Mouse (Mus musculus) stomach, embryonic 14.5 days (tissue): ENCODE measurements around the gene Setd2. TPM values are rescaled to one million over a fixed set of nuclear protein-coding genes. Genes with fewer than 3 reads are reported as not detected.

Experiments used
- ATAC-seq: fragments of 200-750 bp; cut with Nextera tagmentation; 2 replicates; pipeline ENCODE4 v1.8.0; 2017; ENCODE audit warnings: low read depth, moderate TSS enrichment; ENCODE audit not compliant: insufficient number of reproducible peaks, insufficient read depth, low FRiP score
- H3K27ac ChIP-seq: fragments of 300-500 bp; sonication (generic); 2 replicates; pipeline ENCODE4 v1.5.1; 2014; ENCODE audit warnings: mild to moderate bottlenecking, low read length, moderate library complexity, mixed read lengths
- H3K27me3 ChIP-seq: fragments of 300-500 bp; sonication (generic); 2 replicates; pipeline ENCODE4 v1.6.1; 2014; ENCODE audit warnings: low read length, control low read depth, mixed read lengths; ENCODE audit not compliant: control insufficient read depth, insufficient read depth
- H3K36me3 ChIP-seq: fragments of 300-500 bp; sonication (generic); 2 replicates; pipeline ENCODE4 v1.6.1; 2014; ENCODE audit warnings: mild to moderate bottlenecking, control low read depth, low read length, moderate library complexity, mixed read lengths; ENCODE audit not compliant: control insufficient read depth, insufficient read depth
- H3K4me1 ChIP-seq: fragments of 300-500 bp; sonication (generic); 2 replicates; pipeline ENCODE4 v1.6.1; 2014; ENCODE audit warnings: low read length, control low read depth, mixed read lengths; ENCODE audit not compliant: control insufficient read depth, insufficient read depth
- H3K4me2 ChIP-seq: fragments of 300-500 bp; sonication (generic); replicated peaks from 2 replicates; pipeline ENCODE4 v1.6.1; 2014; ENCODE audit warnings: low read depth, low read length, control low read depth
- H3K4me3 ChIP-seq: fragments of 300-500 bp; sonication (generic); 2 replicates; pipeline ENCODE4 v1.5.1; 2014; ENCODE audit warnings: low read depth, low read length, control low read depth
- H3K9ac ChIP-seq: fragments of 300-500 bp; sonication (generic); replicated peaks from 2 replicates; pipeline ENCODE4 v1.6.1; 2014; ENCODE audit warnings: low read depth, mild to moderate bottlenecking, control low read depth, low read length, moderate library complexity, mixed read lengths
- H3K9me3 ChIP-seq: fragments of 300-500 bp; sonication (generic); 2 replicates; pipeline ENCODE4 v1.6.1; 2016; ENCODE audit warnings: low read depth, low read length, control low read depth; ENCODE audit not compliant: control insufficient read depth
- WGBS: fragments of 180-500 bp; shearing (Covaris S2); extraction: QIAGEN DNeasy Blood & Tissue Kit; methylation state at CpG from one replicate; pipeline ENCODE4 v1.1.7; 2014; 5-methylcytosine and 5-hydroxymethylcytosine counted together
- polyA plus RNA-seq: library from polyadenylated mRNA; unstranded; fragments of >200 nt; fragmentation: Nextera tagmentation; extraction: Ambion mirVana; gene quantifications from 2 replicates; pipeline ENCODE4 v1.2.1, GENCODE M21; 2014

Setd2 gene
- polyA plus RNA-seq, 1 experiment from 2014 or later, result 61.7 TPM

DNA sequence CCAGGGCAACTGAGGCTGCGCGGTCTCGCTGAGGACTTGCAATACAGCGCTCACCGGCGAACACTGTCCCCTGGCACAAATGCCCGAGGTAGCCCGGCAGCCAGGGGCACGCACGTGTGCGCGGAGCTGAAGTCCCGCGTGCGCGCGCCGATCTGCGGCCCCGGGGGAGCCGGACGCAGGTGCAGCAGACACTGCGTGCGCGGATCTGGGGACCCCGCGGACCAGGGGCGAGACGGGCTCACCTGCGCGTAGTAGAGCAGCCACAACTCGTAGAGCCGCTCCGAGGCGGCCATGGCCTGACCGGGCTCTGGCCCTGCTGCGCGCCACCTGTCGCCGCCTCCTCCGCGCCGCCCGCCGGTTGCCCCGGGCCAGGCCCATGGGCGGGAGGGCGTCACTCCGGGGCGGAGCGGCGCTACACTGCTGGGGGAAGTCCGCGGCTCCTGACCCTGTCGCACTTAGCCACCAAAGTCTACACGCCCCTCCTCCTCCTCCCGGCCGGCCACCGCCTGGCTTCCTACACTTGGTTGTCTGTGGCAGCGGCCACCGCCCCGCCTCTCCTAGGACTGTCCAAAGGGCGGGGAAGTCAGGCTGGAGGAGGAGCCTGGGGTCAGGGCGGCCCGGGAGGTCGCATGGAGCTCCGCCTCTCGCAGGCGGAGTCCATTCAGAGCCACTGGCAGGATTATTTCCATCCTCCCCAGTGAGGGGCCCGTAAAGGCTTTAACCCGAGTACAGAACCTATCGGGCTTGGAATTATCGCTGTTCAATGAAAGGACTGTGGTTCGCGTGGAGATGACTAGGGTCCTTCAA, 121.5 kb downstream of the Setd2 start, which contains the start of gene Nbeal2:
TSS of gene Nbeal2 (minus strand) at position 507 of the 807 bp plus-strand sequence.
- Histone ChIP-seq H3K36me3 (no peaks in the 10 kb centered on the region), H3K9me3 (no peaks in the 10 kb centered on the region), H3K9ac (peak within 1 kb of the TSS; percentile 30; the same call in 1 of the 2 replicates), H3K4me1 (peaks cover 13% of the 10 kb centered on the region), H3K27ac (peak within 1 kb of the TSS; percentile 44; the same call in 1 of the 2 replicates), H3K27me3 (peaks cover 15% of the 10 kb centered on the region), H3K4me3 (peak within 1 kb of the TSS; percentile 58), H3K4me2 (peak within 1 kb of the TSS; percentile 95)
- peak; percentile 88 for ATAC-seq
- WGBS, result under 1% methylated on average over 62 of the region's 75 CpGs

DNA sequence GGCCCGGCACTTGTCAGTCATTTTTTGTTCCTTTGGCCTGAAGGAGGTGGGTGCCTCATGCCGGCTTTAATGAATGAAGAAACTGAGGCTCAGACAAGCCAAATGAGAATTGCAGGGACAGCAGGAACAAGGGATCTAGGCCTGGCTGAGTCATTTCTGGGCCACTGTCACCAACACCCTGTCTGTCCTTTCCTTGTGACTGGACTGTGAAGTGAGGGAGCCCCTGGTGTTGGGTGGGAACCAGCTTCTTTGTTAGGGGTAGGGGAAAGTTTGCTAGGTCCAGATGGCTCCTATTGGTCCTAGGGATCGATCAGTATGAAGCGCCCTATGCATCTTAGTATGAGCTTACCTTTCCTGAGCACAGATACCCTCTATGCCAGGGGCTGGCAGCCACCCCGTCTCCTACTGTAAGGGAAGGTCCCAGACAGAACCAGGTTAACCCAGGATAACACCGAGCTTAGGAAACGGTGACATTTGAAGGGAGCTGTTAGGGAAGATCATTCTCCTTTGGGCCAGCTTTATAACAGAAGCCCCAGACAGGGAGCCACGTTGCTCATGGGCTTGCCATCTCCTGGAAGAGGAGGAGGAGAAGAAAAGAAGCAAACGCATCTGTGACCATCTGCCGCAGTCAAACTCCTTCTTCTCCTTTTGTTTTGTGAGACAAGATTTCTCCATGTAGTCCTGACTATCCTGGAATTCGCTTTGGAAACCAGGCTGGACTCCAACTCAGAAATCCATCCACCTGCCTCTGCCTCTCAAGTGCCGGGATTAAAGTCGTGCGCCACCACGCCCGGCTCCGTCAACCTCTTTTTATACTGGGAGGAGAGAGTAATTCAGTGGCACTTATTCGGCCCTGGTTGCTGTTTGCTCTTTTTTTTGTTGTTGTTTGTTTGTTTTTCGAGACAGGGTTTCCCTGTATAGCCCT, 122.6 kb downstream of the Setd2 start:
- H3K4me3 ChIP-seq, result no peak overlapping the region
- no peaks in the 10 kb centered on the region for H3K9me3 ChIP-seq
- no peak overlapping the region for H3K9ac ChIP-seq
- H3K27me3 ChIP-seq, result peaks cover 15% of the 10 kb centered on the region
- H3K36me3 ChIP-seq, result no peaks in the 10 kb centered on the region
- peak overlapping the region; percentile 95; the same call in 1 of the 2 replicates for H3K4me2 ChIP-seq
- WGBS, result 84% methylated on average over 19 of the region's 19 CpGs
- no peak overlapping the region for H3K27ac ChIP-seq
- peaks cover 13% of the 10 kb centered on the region for H3K4me1 ChIP-seq
- ATAC-seq, result no peak

DNA sequence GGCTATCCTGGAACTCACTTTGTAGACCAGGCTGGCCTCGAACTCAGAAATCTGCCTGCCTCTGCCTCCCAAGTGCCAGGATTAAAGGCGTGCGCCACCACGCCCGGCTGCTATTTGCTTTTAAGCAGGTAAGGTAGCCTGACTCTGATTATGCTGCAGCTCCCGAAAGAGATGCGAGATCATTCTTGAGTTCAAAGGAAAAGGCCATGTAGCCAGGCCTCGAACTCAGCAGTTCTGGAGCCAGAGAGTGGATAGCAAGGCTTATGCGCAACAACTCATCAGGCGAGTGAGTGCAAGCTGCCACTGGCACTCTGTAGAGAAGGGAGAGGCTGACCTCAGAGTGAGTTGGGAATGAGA, 123.2 kb downstream of the Setd2 start:
- Histone ChIP-seq H3K4me1 (peaks cover 13% of the 10 kb centered on the region), H3K9ac (no peak overlapping the region), H3K4me2 (peak overlapping the region; percentile 75), H3K27me3 (peaks cover 15% of the 10 kb centered on the region), H3K36me3 (no peaks in the 10 kb centered on the region), H3K4me3 (peak overlapping the region; percentile 50), H3K27ac (peak overlapping the region; percentile 75), H3K9me3 (no peaks in the 10 kb centered on the region)
- WGBS, result 78% methylated on average over 10 of the region's 10 CpGs
- no peak for ATAC-seq

DNA sequence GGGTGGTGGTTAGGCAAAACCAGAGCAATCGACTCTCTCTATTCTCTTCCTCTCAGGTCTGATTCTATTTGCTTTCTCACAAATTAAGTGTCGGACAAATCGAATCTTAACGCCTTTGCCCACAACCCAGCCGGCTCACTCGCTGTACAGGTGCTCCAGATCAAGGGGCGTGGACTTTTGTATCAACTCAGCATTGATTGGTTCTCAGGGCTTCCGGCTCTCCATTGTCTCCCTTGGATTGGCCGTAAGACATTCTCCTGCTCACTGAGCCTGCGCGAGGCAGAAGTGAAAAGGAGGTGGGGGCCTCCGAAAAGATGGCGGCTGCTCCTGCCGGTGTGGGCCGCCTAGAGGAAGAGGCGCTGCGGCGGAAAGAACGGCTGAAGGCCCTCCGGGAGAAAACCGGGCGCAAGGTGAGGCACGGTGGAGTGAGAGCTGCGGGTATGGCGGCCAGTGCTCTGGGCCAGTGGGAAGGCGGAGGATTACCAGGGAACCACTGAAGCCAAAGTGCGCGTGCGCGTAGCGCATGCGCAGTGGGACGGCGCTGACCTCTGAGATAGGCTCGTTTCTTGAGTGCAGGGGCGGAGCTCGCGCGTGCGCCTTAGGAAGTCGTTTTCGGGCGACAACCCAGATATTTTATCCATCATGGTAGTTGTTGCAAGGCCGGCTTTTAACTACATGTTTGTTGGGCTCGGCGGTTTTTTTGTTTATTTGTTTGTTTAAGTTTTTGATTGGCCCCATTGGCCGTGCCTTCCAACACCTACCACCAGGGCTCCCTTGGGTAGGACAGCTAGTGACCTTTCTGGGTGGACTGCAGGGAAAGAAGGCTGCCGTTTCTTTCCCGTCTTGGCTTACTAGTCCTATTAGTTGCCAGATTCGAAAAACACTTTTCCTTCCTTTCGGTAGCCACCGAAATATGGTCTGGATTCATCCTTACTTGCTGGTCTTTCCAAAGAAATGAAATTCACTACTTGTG, 124.1 kb downstream of the Setd2 start, which contains the start of gene Ccdc12:
TSS of gene Ccdc12 (plus strand) at position 255 of the 973 bp plus-strand sequence.
- peak within 1 kb of the TSS; percentile 50 for H3K4me3 ChIP-seq
- under 1% methylated on average over 52 of the region's 52 CpGs for WGBS
- H3K9me3 ChIP-seq, result no peaks in the 10 kb centered on the region
- H3K4me1 ChIP-seq, result peaks cover 13% of the 10 kb centered on the region
- H3K27me3 ChIP-seq, result peaks cover 15% of the 10 kb centered on the region
- peak within 1 kb of the TSS; percentile 52 for H3K9ac ChIP-seq
- H3K4me2 ChIP-seq, result peak within 1 kb of the TSS; percentile 75
- ATAC-seq, result peak; percentile 91
- H3K27ac ChIP-seq, result peak within 1 kb of the TSS; percentile 75
- H3K36me3 ChIP-seq, result no peaks in the 10 kb centered on the region

DNA sequence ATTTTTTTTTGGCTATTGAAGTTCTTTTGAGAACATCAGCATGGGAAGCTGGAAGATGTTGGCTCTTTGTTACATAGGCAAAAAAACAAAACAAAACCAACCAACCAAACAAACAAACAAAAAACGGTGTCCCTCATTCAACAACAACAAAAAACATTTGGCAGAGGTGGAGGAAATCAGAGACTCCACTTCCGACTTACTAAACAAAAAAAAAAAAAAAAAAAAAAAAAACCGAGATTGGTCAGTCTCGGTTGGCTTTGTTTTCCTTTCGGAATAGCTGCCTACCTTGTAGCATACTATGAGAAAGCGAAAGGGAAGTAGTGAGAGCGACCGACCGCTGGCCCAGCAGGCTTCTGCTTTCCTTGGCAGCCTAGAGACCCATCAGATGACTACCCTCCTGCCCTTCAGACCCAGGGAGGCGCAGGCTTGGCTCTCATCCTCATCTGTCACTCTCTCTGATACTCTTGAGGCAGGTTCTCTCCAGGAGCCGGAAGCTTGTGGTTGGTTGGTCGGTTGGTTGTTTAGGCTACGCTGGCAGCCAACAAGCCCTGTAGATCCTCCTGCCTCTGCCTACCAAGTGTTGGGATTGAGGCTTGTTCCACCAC, 125.2 kb downstream of the Setd2 start:
- 80% methylated on average over 13 of the region's 13 CpGs for WGBS
- no peak for ATAC-seq
- Histone ChIP-seq H3K9me3 (no peaks in the 10 kb centered on the region), H3K27ac (no peak overlapping the region), H3K4me2 (peak overlapping the region; percentile 48), H3K27me3 (0 out of 2 replicates have a peak, but pooled peaks cover 7% of the 10 kb centered on the region), H3K4me3 (peak overlapping the region; percentile 50; the same call in 1 of the 2 replicates), H3K4me1 (peaks cover 8% of the 10 kb centered on the region), H3K36me3 (no peaks in the 10 kb centered on the region), H3K9ac (peak overlapping the region; percentile 52; the same call in 1 of the 2 replicates)

DNA sequence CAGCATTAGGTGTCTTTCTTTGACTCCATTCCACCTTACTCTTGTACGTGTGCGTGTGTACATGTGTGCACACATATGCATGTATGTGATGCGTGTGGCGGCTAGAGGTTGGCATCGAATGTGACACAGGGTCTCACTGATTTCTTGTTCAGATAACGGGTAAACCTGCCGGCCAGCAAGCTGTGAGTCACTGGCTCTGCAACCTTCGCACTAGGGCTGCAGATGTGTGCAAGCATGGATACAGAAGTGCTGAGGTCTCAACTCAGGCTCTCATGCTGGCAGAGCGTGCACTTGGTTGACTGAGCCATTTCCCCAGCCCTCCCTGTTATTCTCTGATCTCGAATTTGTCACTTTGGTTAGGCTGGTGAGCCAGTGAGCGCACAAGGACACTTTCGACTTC, 127.1 kb downstream of the Setd2 start:
- 87% methylated on average over 12 of the region's 12 CpGs for WGBS
- Histone ChIP-seq H3K27ac (no peak overlapping the region), H3K4me3 (no peak overlapping the region), H3K9ac (no peak overlapping the region), H3K36me3 (no peaks in the 10 kb centered on the region), H3K4me1 (peaks cover 5% of the 10 kb centered on the region; the same call in 1 of the 2 replicates), H3K9me3 (no peaks in the 10 kb centered on the region), H3K4me2 (no peak overlapping the region), H3K27me3 (no peaks in the 10 kb centered on the region)
- no peak for ATAC-seq

DNA sequence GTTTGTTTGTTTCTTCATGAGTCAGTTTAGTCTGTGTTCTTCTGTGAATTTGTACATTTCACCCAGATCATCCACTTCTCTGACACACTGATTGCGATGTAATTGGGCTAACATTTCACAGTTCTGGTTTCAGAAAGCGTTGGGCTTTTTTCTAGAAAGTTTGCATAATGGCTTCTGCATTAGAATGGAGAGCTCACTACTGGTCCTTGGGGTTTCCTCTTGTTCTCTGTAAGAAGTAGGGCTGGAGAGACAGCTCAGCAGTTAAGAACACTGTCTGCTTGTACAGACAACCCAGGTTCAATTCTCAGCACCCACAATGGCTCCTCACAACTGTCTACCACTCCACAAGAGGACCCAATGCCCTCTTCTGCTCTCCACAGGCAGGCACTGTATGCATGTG, 127.8 kb downstream of the Setd2 start:
- H3K4me1 ChIP-seq, result peaks cover 5% of the 10 kb centered on the region; the same call in 1 of the 2 replicates
- H3K36me3 ChIP-seq, result no peaks in the 10 kb centered on the region
- no peak overlapping the region for H3K4me2 ChIP-seq
- H3K27ac ChIP-seq, result no peak overlapping the region
- no peak overlapping the region for H3K4me3 ChIP-seq
- WGBS, result 89% methylated on average over 2 of the region's 2 CpGs
- H3K9me3 ChIP-seq, result no peaks in the 10 kb centered on the region
- H3K9ac ChIP-seq, result no peak overlapping the region
- H3K27me3 ChIP-seq, result no peaks in the 10 kb centered on the region
- ATAC-seq, result no peak
